In genomic region chr14:75456489-75457220, GRCm38 (mm10) we compare ENCODE assay signal across 8 mouse cellular contexts. TPM values are rescaled to one million over a fixed set of nuclear protein-coding genes. Genes with fewer than 3 reads are reported as not detected.
DNase-seq lines count a peak whose midpoint lies in the region; ATAC-seq and TF ChIP-seq lines count a peak whose summit lies in the region.

No protein-coding gene starts in this region.

- peak; percentile 32; the same call in 1 of the 2 replicates for TF ChIP-seq CTCF in liver, postnatal 0 days (IDR thresholded peaks at IDR 0.05; ENCODE audit: low read depth)

- TF ChIP-seq EP300 in liver, postnatal 0 days (IDR thresholded peaks at IDR 0.05; ENCODE audit: low read depth), result no peak

- peak overlapping the region; percentile 20 to 40 for H3K4me3 ChIP-seq in heart, embryonic 14.5 days (ENCODE audit: control insufficient read depth in 1 of 2, insufficient read depth in 1 of 2, low read depth in 1 of 2, low read length in 2 of 2)
- peak overlapping the region; percentile 47 for H3K4me3 ChIP-seq in kidney, embryonic 16.5 days (ENCODE audit: low read length)
- H3K4me3 ChIP-seq in liver, postnatal 0 days (ENCODE audit: low read depth, low read length), result peak overlapping the region; percentile 20; the same call in 1 of the 2 replicates

- peaks cover 21% of the 10 kb centered on the region for H3K27me3 ChIP-seq in heart, embryonic 14.5 days (ENCODE audit: control insufficient read depth, insufficient read depth, low read length)
- H3K27me3 ChIP-seq in kidney, embryonic 16.5 days (ENCODE audit: insufficient read depth, low read length), result 0 out of 2 replicates have a peak, but pooled peaks cover 7% of the 10 kb centered on the region
- H3K27me3 ChIP-seq in liver, postnatal 0 days (ENCODE audit: insufficient read depth, low read length), result peaks cover 25% of the 10 kb centered on the region

- no peaks in the 10 kb centered on the region for H3K9me3 ChIP-seq in heart, embryonic 14.5 days (ENCODE audit: control insufficient read depth, low read length)
- H3K9me3 ChIP-seq in kidney, embryonic 16.5 days (ENCODE audit: low read length), result no peaks in the 10 kb centered on the region
- no peaks in the 10 kb centered on the region for H3K9me3 ChIP-seq in liver, postnatal 0 days (ENCODE audit: low read length)

- H3K4me1 ChIP-seq in heart, embryonic 14.5 days (ENCODE audit: control insufficient read depth in 2 of 2, insufficient read depth in 2 of 2, low read length in 2 of 2), result peaks cover 8 to 9% of the 10 kb centered on the region in 2 experiments; a peak in 3 of 4 replicates
- peaks cover 16% of the 10 kb centered on the region for H3K4me1 ChIP-seq in kidney, embryonic 16.5 days (ENCODE audit: insufficient read depth, low read length)
- H3K4me1 ChIP-seq in liver, postnatal 0 days (ENCODE audit: insufficient read depth), result peaks cover 4% of the 10 kb centered on the region; the same call in 1 of the 2 replicates

- peak; percentile 28 for DNase-seq in B cell, adult 2 months
- DNase-seq in adipocyte (ENCODE audit: low spot score), result peak; percentile 25
- peak; percentile 34 for DNase-seq in embryo, embryonic 9.5 days (ENCODE audit: extremely low spot score)
- no peak for DNase-seq in liver, postnatal 0 days
- DNase-seq in retina, postnatal 1 day, result peak; percentile 67
- DNase-seq in urinary bladder, postnatal 10 days (ENCODE audit: low spot score), result no peak

- H3K36me3 ChIP-seq in heart, embryonic 14.5 days (ENCODE audit: control insufficient read depth, insufficient read depth, low read length), result no peaks in the 10 kb centered on the region
- H3K36me3 ChIP-seq in kidney, embryonic 16.5 days (ENCODE audit: insufficient read depth, low read length), result no peaks in the 10 kb centered on the region
- H3K36me3 ChIP-seq in liver, postnatal 0 days (replicated peaks; ENCODE audit: insufficient read depth, low read length), result no peaks in the 10 kb centered on the region

- peak overlapping the region; percentile 60 for H3K4me2 ChIP-seq in heart, embryonic 14.5 days (ENCODE audit: low read length)
- peak overlapping the region; percentile 67 for H3K4me2 ChIP-seq in kidney, embryonic 16.5 days (replicated peaks; ENCODE audit: low read depth, low read length)
- peak overlapping the region; percentile 62 for H3K4me2 ChIP-seq in liver, postnatal 0 days (ENCODE audit: low read depth, low read length)

- ATAC-seq in heart, embryonic 14.5 days (ENCODE audit: insufficient number of reproducible peaks, insufficient read depth, low FRiP score, low read depth), result no peak
- peak; percentile 60 for ATAC-seq in kidney, embryonic 16.5 days (ENCODE audit: low FRiP score, low TSS enrichment)
- no peak for ATAC-seq in liver, postnatal 0 days

- no peak overlapping the region for H3K27ac ChIP-seq in heart, embryonic 14.5 days (replicated peaks in 1 of 2; ENCODE audit: control insufficient read depth in 1 of 2, insufficient read depth in 1 of 2, low read depth in 2 of 2, low read length in 2 of 2)
- H3K27ac ChIP-seq in kidney, embryonic 16.5 days (ENCODE audit: low read length), result no peak overlapping the region
- no peak overlapping the region for H3K27ac ChIP-seq in liver, postnatal 0 days (ENCODE audit: low read depth)

- H3K9ac ChIP-seq in heart, embryonic 14.5 days (ENCODE audit: low read length), result no peak overlapping the region; the same call in 1 of the 2 replicates
- peak overlapping the region; percentile 43; the same call in 1 of the 2 replicates for H3K9ac ChIP-seq in kidney, embryonic 16.5 days (replicated peaks; ENCODE audit: low read length)
- no peak overlapping the region; the same call in 1 of the 2 replicates for H3K9ac ChIP-seq in liver, postnatal 0 days (replicated peaks)

- 8% methylated on average over 13 of the region's 13 CpGs for WGBS in heart, embryonic 14.5 days
- 5% methylated on average over 13 of the region's 13 CpGs for WGBS in kidney, embryonic 16.5 days
- 9% methylated on average over 13 of the region's 13 CpGs for WGBS in liver, postnatal 0 days (ENCODE audit: insufficient replicate concordance)

RNA-seq across cellular contexts. Expression of gene Siah3, which starts 0.9 kb away (rescaled TPM):
- polyA plus RNA-seq in heart, embryonic 14.5 days (2014; fragmentation: Nextera tagmentation; extraction: Ambion mirVana), result not detected in 2 replicates
- polyA plus RNA-seq in kidney, embryonic 16.5 days (2015; fragmentation: Nextera tagmentation; extraction: Ambion mirVana), result 0.07 and 0.21 TPM in 2 replicates
- 0.02 TPM in 1 of 2 replicates, not detected in the other for polyA plus RNA-seq in liver, postnatal 0 days (2015; fragmentation: Nextera tagmentation; extraction: Ambion mirVana)

Comparison
In these comparisons a context has a peak if more than half of its experiments do, and no peak if none do; other contexts are left out.
1. DNase-seq: peak in B cell, adult 2 months (2 of 2), adipocyte (single experiment), embryo, embryonic 9.5 days (single experiment) and retina, postnatal 1 day (single experiment); none in liver, postnatal 0 days (single experiment) and urinary bladder, postnatal 10 days (single experiment).
2. Peak in every context shown above with its lines, with median percentiles within 50 percentile points of each other: H3K4me2 ChIP-seq and H3K4me3 ChIP-seq.